Mouse (Mus musculus): ENCODE measurements around the gene Wasf1.

GRCm38 (mm10) chr10:40872052-40872451 lies 11.2 kb upstream of the Wasf1 start:
- TF ChIP-seq TAL1 (IDR thresholded peaks at IDR 0.05; ENCODE audit: low read length) (no peak), GATA1 (IDR thresholded peaks at IDR 0.05; ENCODE audit: low read length) (no peak)
